Mouse (Mus musculus) macrophage (primary cell): Measurements from ENCODE around the gene Znhit1. TPM values are rescaled to one million over a fixed set of nuclear protein-coding genes. Genes with fewer than 3 reads are reported as not detected.
A peak's percentile ranks its signal among the peaks of the same experiment; 100 is the strongest.
"Not testable (repeated sequence)": the region's sequence is repeated elsewhere in the genome, so short reads cannot be mapped to it uniquely, and the experiment has no call there.

Source experiments
- H3K27ac ChIP-seq: fragments of 350-480 bp; formaldehyde crosslinking; 2 replicates; pipeline ENCODE4 v1.9.0; 2021
- H3K36me3 ChIP-seq: fragments of 350-480 bp; formaldehyde crosslinking; 2 replicates; pipeline ENCODE4 v1.9.0; 2021; ENCODE audit errors: inconsistent target
- H3K4me3 ChIP-seq: fragments of 350-480 bp; formaldehyde crosslinking; 2 replicates; pipeline ENCODE4 v1.9.0; 2021; ENCODE audit errors: inconsistent target
- H3K79me2 ChIP-seq: fragments of 350-480 bp; formaldehyde crosslinking; 2 replicates; pipeline ENCODE4 v1.9.0; 2021; ENCODE audit errors: inconsistent target
- WGBS: methylation state at CpG from one replicate; pipeline ENCODE4 v1.1.7; 2026; ENCODE audit warnings: inconsistent platforms; ENCODE audit not compliant: missing documents; 5-methylcytosine and 5-hydroxymethylcytosine counted together
- polyA plus RNA-seq: library from polyadenylated mRNA; stranded (reverse); fragments of 250-400 nt; gene quantifications from 3 replicates; pipeline ENCODE4 v1.2.4, GENCODE M21; 2018; ENCODE audit warnings: inconsistent platforms

The Znhit1 gene
- polyA plus RNA-seq, 1 experiment from 2014 or later = 121 TPM

DNA sequence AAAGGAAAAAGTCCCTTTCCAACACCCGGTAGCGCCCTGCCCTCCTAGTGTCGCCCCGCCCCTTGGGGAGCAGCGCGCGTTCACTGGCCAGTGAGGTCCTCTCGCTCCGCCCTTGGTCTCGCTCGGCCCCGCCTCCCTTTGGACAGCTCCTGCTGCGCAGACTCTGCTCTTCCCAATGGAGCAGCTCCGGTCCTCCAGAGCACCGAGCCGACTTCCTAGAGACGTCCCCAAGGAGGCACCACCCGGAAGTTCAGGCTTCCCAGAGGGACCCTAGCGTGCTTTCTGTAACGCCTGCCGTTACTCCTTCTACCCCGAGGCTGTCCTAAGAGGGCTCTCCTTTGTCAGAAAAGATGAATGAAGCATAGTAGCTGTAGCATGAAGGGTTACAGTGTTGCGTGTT is 34.8 kb downstream of the Znhit1 start, which contains the start of gene Fis1:
Fis1 (plus strand) TSS at position 261 of the 400 bp plus-strand sequence.
- H3K79me2 ChIP-seq = peaks cover 40% of the 10 kb centered on the region
- H3K4me3 ChIP-seq = peak within 1 kb of the TSS; percentile 89
- no peaks in the 10 kb centered on the region for H3K36me3 ChIP-seq
- WGBS = under 1% methylated on average over 23 of the region's 23 CpGs
- peak within 1 kb of the TSS; percentile 60 for H3K27ac ChIP-seq

- 59% methylated on average over 4 of the region's 4 CpGs for WGBS
- H3K36me3 ChIP-seq = no peaks in the 10 kb centered on the region
- no peak overlapping the region for H3K27ac ChIP-seq
- H3K4me3 ChIP-seq = no peak overlapping the region
- H3K79me2 ChIP-seq = peaks cover 33% of the 10 kb centered on the region
Observed at GRCm38 (mm10) chr5:136952153-136952552, 35.7 kb downstream of the Znhit1 start.

DNA sequence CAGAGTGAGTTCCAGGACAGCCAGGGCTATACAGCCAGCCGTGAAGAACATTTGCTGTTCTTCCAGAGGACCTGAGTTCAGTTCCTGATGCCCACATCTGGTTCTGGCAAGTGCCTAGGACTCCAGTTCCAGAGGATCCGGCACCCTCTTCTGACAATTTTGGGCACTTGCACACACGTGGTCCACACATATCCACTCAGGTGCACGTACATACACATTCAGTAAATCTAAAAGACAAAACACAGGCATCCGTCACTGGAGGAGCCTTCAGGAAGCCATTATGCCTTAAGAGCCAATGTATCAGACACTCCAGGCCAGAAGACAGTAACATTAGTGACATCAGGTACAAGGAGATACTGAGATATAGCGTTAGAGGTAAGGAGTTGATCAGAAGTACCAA is 37.3 kb downstream of the Znhit1 start:
- no peak overlapping the region for H3K4me3 ChIP-seq
- H3K27ac ChIP-seq = no peak overlapping the region
- WGBS = 92% methylated on average over 6 of the region's 6 CpGs
- H3K79me2 ChIP-seq = peaks cover 16% of the 10 kb centered on the region
- no peaks in the 10 kb centered on the region for H3K36me3 ChIP-seq

GRCm38 (mm10) chr5:136949551-136950336 is 38.1 kb downstream of the Znhit1 start:
- not testable (repeated sequence) for H3K4me3 ChIP-seq, H3K27ac ChIP-seq, H3K79me2 ChIP-seq, H3K36me3 ChIP-seq
- 75% methylated on average over 12 of the region's 14 CpGs for WGBS

- no peak overlapping the region for H3K4me3 ChIP-seq
- no peaks in the 10 kb centered on the region for H3K79me2 ChIP-seq
- no peak overlapping the region for H3K27ac ChIP-seq
- no peaks in the 10 kb centered on the region for H3K36me3 ChIP-seq
Observed at GRCm38 (mm10) chr5:136947874-136948273, 39.9 kb downstream of the Znhit1 start.

DNA sequence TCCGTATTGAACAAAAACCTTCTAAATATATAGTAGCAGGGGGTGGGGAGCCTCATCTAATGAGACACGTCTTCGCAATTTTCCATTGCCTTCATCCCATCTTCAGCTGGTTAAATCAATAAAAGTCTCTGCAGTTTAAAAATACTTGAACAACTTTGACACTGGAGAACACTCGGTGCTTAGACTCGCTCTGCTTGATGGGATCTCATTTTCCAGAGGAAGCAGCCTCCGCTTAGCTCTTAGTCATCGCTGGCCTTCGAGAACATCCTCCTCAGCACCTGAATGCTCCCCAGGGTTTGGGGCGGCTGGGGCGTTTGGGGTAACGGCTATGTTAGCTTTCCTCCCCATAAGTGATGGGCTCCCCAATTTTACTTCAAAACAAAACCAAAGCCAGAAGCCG is 42.7 kb downstream of the Znhit1 start:
- Histone ChIP-seq H3K4me3 (no peak overlapping the region), H3K79me2 (no peaks in the 10 kb centered on the region), H3K27ac (no peak overlapping the region), H3K36me3 (no peaks in the 10 kb centered on the region)
- WGBS = 86% methylated on average over 12 of the region's 12 CpGs

GRCm38 (mm10) chr5:136943382-136943781 is 44.4 kb downstream of the Znhit1 start:
- no peak overlapping the region for H3K4me3 ChIP-seq
- no peaks in the 10 kb centered on the region for H3K36me3 ChIP-seq
- no peak overlapping the region for H3K27ac ChIP-seq
- WGBS = 85% methylated on average over 2 of the region's 2 CpGs
- no peaks in the 10 kb centered on the region for H3K79me2 ChIP-seq

DNA sequence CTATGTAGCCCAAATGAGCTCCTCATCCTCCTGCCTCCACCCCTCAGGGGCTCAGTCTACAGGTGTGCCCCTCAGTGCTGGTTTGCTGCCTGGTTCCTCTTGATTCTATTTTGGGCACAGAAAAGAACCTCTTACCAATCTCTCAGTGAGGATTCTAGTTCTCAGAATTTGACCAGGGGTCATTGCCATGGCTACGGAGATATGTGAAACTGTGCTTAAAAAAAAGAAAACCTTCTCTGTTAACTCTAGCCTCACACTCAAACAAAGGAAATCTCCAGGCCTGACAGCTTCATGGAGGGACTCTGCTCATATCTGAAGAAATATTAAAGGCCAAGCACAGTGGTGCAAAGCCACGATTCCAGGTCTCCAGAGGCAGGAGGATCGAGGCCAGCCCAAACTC is 45.0 kb downstream of the Znhit1 start:
- 88% methylated on average over 3 of the region's 3 CpGs for WGBS
- Histone ChIP-seq H3K36me3 (no peaks in the 10 kb centered on the region), H3K79me2 (no peaks in the 10 kb centered on the region), H3K4me3 (no peak overlapping the region), H3K27ac (no peak overlapping the region)

DNA sequence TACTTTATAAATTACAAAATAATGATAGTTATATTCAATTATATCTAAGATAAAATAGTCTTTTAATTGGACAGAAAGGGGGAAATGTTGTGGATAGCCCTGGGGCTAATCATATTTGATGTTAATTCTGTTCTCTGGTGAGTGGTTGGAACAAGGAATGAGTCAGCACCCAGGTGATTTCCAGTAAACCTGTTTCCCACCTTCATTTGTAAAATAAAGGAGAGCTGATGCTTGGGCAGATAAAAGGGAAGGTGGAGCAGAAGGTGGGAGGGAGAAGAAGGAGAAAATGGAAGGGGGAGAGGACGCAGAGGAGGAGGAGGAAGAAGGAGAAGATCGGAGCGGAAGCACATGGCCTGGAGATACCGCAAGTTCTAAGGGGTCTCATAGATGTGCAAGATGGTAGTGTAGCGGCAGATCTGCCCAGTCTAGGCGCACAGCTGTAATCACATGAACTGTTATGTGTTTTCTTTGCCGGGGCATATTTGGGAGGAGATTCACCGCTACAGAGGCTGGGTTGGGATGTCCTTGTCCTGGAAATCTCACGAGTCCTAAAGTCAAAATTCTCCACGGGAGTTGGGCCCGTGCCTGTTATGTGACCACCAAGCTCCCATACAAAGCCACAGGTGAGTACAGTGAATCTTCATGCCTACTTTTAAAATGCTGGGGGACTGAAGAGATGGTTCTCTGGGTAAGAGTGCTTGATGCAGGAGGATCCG is 46.8 kb downstream of the Znhit1 start:
- WGBS = 87% methylated on average over 12 of the region's 12 CpGs

DNA sequence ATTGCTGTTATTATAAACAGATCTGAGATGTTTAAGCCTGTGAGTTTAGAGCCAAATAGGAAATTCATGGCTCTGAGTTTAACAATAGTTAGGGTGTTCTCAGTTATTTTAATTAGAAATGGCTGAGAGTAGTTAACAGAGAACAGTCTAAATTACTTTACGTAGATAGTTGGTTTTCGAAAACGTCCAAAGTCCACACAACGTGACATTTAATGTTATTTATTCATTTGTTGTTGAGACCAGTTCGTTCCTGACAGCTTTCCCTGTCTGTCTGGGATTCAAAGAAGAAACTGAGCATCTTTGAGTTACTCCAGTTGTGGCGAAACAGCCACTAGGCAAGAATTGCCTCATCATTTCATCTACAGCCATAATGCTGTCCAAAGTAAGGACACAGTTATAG is 47.8 kb downstream of the Znhit1 start:
- 88% methylated on average over 6 of the region's 6 CpGs for WGBS
- not testable (repeated sequence) for H3K36me3 ChIP-seq, H3K79me2 ChIP-seq, H3K4me3 ChIP-seq, H3K27ac ChIP-seq

More for the DNA sequence above, 46.8 kb downstream of the Znhit1 start:
- H3K79me2 ChIP-seq = no peaks in the 10 kb centered on the region
- H3K36me3 ChIP-seq = no peaks in the 10 kb centered on the region
- H3K27ac ChIP-seq = no peak overlapping the region
- no peak overlapping the region for H3K4me3 ChIP-seq

GRCm38 (mm10) chr5:136939284-136939683 is 48.5 kb downstream of the Znhit1 start:
- no peaks in the 10 kb centered on the region for H3K79me2 ChIP-seq
- no peak overlapping the region for H3K27ac ChIP-seq
- no peaks in the 10 kb centered on the region for H3K36me3 ChIP-seq
- no peak overlapping the region for H3K4me3 ChIP-seq
- 80% methylated on average over 5 of the region's 7 CpGs for WGBS

DNA sequence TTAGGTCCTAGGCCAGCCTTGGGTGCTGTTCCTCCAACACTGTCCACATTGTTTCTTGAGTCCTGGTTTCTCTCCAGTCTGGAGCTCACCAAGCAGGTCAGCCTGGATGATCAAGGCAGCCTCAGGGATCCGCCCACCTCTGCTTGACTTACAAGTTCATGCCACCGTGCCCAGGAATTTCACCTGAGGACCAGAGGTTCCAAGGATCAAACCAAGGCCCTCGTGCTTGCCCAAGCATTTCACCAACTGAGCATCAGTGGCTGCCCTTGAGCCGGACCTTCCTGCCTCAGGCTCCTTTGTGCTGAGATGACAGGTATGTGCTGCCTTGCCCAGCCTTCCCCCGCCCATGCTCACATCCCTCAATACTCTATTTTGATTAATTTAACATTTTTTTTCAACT is 50.2 kb downstream of the Znhit1 start:
- WGBS = 95% methylated on average over 5 of the region's 5 CpGs
- Histone ChIP-seq H3K36me3 (no peaks in the 10 kb centered on the region), H3K79me2 (no peaks in the 10 kb centered on the region), H3K27ac (no peak overlapping the region), H3K4me3 (no peak overlapping the region)

- no peak overlapping the region for H3K27ac ChIP-seq
- H3K36me3 ChIP-seq = no peaks in the 10 kb centered on the region
- no peaks in the 10 kb centered on the region for H3K79me2 ChIP-seq
- WGBS = 90% methylated on average over 5 of the region's 6 CpGs
- no peak overlapping the region for H3K4me3 ChIP-seq
Observed at GRCm38 (mm10) chr5:136936750-136937149, 51.1 kb downstream of the Znhit1 start.

DNA sequence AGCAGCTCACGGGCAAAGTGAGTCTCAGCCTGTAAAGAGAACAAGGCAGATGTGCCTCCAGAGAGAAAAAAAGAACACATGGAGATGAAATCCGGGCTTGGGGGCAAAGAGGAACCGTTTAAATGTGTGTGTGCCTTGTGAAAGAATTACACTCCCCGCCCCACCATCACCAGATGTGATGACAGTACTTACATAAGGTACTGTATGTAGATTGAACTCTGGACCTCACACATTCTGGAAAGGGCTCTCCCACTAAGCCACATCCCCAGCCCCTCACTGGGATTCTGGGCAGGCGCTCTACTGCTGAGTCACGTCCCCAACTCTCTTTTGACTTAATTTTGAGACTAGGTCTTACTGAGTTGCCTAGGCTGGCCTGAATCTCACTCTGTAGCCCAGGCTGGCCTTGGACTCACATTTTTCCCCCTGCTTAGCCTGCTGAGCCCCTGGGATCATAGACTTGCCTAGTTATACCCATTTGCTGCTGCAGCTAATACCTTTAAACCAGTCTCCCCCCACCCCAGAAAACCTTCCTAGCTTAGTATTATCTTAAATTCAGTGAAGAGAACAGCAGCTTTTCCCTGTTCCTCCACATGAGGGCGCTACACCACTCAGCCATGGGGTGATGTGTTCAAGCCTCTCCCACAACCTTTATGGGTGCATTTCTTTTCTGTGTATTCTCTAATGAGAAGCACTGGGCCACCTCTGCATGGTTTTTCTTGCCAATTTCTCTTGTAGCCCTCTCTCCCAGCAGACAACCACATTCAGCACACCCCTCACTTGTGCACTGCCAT is 51.7 kb downstream of the Znhit1 start:
- Histone ChIP-seq H3K36me3 (no peaks in the 10 kb centered on the region), H3K27ac (no peak overlapping the region), H3K4me3 (no peak overlapping the region), H3K79me2 (no peaks in the 10 kb centered on the region)
- 54% methylated on average over 6 of the region's 7 CpGs for WGBS

DNA sequence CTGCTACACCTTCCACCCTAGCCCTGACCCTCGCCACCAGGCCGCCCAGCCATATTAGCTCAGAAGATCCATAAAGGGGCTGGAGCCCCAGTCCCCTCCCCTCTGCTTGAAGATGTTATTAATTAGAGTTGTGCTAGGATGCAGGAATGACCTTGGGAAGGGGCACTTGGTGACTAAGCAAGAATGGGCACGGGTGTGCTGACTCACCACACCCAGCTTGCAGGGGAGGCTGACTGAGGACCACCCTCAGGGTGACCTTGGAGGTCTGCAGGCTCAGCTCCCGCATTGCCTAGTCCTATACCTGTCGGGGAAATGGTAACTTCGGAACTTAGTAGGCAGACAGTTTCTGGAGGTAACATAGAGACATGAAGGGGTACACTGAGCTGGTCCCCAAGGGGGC is 53.9 kb downstream of the Znhit1 start:
- WGBS = 95% methylated on average over 6 of the region's 6 CpGs
- Histone ChIP-seq H3K4me3 (no peak overlapping the region), H3K27ac (no peak overlapping the region), H3K79me2 (no peaks in the 10 kb centered on the region), H3K36me3 (no peaks in the 10 kb centered on the region)
